Mouse (Mus musculus) midbrain, embryonic 14.5 days (tissue): ENCODE data around the gene Cebpg. TPM values are rescaled to one million over a fixed set of nuclear protein-coding genes. Genes with fewer than 3 reads are reported as not detected.

Experiments used
- ATAC-seq: fragments of 200-750 bp; cut with Nextera tagmentation; 2 replicates; pipeline ENCODE4 v1.8.0; 2017; ENCODE audit warnings: moderate number of reproducible peaks, moderate library complexity; ENCODE audit not compliant: low FRiP score, low TSS enrichment
- DNase-seq: peaks from one replicate; pipeline ENCODE4 v3.0.0-alpha.2; 2015
- H3K27ac ChIP-seq: fragments of 300-500 bp; sonication (generic); replicated peaks from 2 replicates; pipeline ENCODE4 v1.5.1; 2014; ENCODE audit warnings: mild to moderate bottlenecking, low read depth, low read length, moderate library complexity
- H3K27me3 ChIP-seq: fragments of 300-500 bp; sonication (generic); 2 replicates; pipeline ENCODE4 v1.6.1; 2014; ENCODE audit warnings: low read length, control low read depth, mixed read lengths; ENCODE audit not compliant: control insufficient read depth, insufficient read depth
- H3K36me3 ChIP-seq: fragments of 300-500 bp; sonication (generic); 2 replicates; pipeline ENCODE4 v1.6.1; 2014; ENCODE audit warnings: low read length, control low read depth; ENCODE audit not compliant: control insufficient read depth, insufficient read depth
- H3K4me1 ChIP-seq: fragments of 300-500 bp; sonication (generic); 2 replicates; pipeline ENCODE4 v1.6.1; 2014; ENCODE audit warnings: mild to moderate bottlenecking, antibody characterized with exemption, low read length, control low read depth; ENCODE audit not compliant: control insufficient read depth, insufficient read depth
- H3K4me2 ChIP-seq: fragments of 300-500 bp; sonication (generic); 2 replicates; pipeline ENCODE4 v1.6.1; 2014; ENCODE audit warnings: mild to moderate bottlenecking, low read length, moderate library complexity
- H3K4me3 ChIP-seq: fragments of 300-500 bp; sonication (generic); replicated peaks from 2 replicates; pipeline ENCODE4 v1.5.1; 2014; ENCODE audit warnings: low read depth, low read length
- H3K9ac ChIP-seq: fragments of 300-500 bp; sonication (generic); replicated peaks from 2 replicates; pipeline ENCODE4 v1.6.1; 2014; ENCODE audit warnings: mild to moderate bottlenecking, low read length, moderate library complexity
- H3K9me3 ChIP-seq: fragments of 300-500 bp; sonication (generic); 2 replicates; pipeline ENCODE4 v1.6.1; 2016; ENCODE audit warnings: low read length, control low read depth, mixed read lengths; ENCODE audit not compliant: control insufficient read depth
- WGBS: fragments of 180-500 bp; shearing (Covaris S2); extraction: QIAGEN DNeasy Blood & Tissue Kit; methylation state at CpG from one replicate; pipeline ENCODE4 v1.1.7; 2014; 5-methylcytosine and 5-hydroxymethylcytosine counted together
- microRNA-seq: library from miRNA; unstranded; fragments of <30 nt; microRNA quantifications from one replicate; pipeline ENCODE4, GENCODE M21; 2016
- polyA plus RNA-seq: library from polyadenylated mRNA; unstranded; fragments of >200 nt; fragmentation: Nextera tagmentation; extraction: Ambion mirVana; gene quantifications from 2 replicates; pipeline ENCODE4 v1.2.1, GENCODE M21; 2014

Gene Cebpg
- polyA plus RNA-seq, 1 experiment from 2014 or later = 32.0 TPM

- H3K4me3 ChIP-seq = no peak overlapping the region
- WGBS = 38% methylated on average over 6 of the region's 6 CpGs
- H3K27me3 ChIP-seq = no peaks in the 10 kb centered on the region
- ATAC-seq (no peak), DNase-seq (peak; percentile 68)
- 0 out of 2 replicates have a peak, but pooled peaks cover 3% of the 10 kb centered on the region for H3K4me1 ChIP-seq
- no peak overlapping the region for H3K27ac ChIP-seq
- no peak overlapping the region for H3K4me2 ChIP-seq
- H3K9ac ChIP-seq = no peak overlapping the region
- no peaks in the 10 kb centered on the region for H3K36me3 ChIP-seq
- H3K9me3 ChIP-seq = no peaks in the 10 kb centered on the region
Observed at GRCm38 (mm10) chr7:35000839-35001238, 55.5 kb downstream of the Cebpg start.

Small RNA genes lying within 50 kb of the gene (microRNA-seq; reads per million reads assigned to microRNA genes)
- gene Gm25033 = not detected

Other genes starting within 250 kb of the Cebpg start
- 14.7 and 14.9 TPM in 2 replicates for gene Chst8, start 243.9 kb downstream of the Cebpg start, polyA plus RNA-seq
- gene Pepd, start 144.2 kb downstream of the Cebpg start, polyA plus RNA-seq = 57.2 and 62.4 TPM in 2 replicates
- gene Cebpa, start 62.7 kb upstream of the Cebpg start, polyA plus RNA-seq = 0.61 and 0.88 TPM in 2 replicates
- 6.5 and 9.6 TPM in 2 replicates for gene Slc7a10, start 129.8 kb upstream of the Cebpg start, polyA plus RNA-seq
- 33.3 and 35.8 TPM in 2 replicates for gene Lrp3, start 158.9 kb upstream of the Cebpg start, polyA plus RNA-seq